Mouse (Mus musculus) E14TG2a.4 (cell line): Measurements from ENCODE around the gene Efnb3.

Experiments used
- CTCF ChIP-seq: conservative IDR thresholded peaks from 2 replicates; pipeline ENCODE4 v1.5.1; 2014; ENCODE audit warnings: low read length
- NANOG ChIP-seq: IDR thresholded peaks from 2 replicates; pipeline ENCODE4 v1.6.1; 2014; ENCODE audit warnings: borderline replicate concordance, low read length, mixed read lengths

- TF ChIP-seq CTCF (no peak), NANOG (no peak)
These were observed 5.1 kb upstream of the Efnb3 start for GRCm38 (mm10) chr11:69565131-69565530.
